Mouse (Mus musculus): ENCODE measurements around the gene Mrgprg. TPM values are rescaled to one million over a fixed set of nuclear protein-coding genes. Genes with fewer than 3 reads are reported as not detected.

Mrgprg gene
- polyA plus RNA-seq, 1 experiment from 2014 or later = not detected

DNA sequence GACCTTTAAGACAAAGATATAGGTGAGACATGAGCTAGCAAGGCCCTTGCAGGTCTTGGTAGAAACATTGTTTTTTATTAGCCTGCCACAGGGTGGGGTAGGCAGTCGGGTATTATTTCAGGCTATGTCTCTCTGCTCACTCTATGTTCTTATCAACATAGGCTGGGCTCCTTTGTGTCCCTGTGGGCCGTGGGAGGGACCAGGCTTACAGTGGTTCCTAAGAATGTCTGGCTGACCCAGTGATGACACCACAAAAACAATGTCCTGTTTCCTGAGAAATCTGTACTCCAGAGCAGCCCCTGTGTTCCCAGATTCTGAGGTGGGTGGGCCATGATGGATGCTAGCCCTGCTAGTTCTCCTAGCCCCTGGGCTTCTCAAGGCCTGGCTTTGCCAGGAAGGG is 10.6 kb upstream of the Mrgprg start:
- no peak overlapping the region for H3K4me3 ChIP-seq (replicated peaks)
- no peaks in the 10 kb centered on the region for H3K9me3 ChIP-seq
- H3K27me3 ChIP-seq = no peaks in the 10 kb centered on the region
- no peak overlapping the region for H3K9ac ChIP-seq (replicated peaks)
- H3K4me1 ChIP-seq (replicated peaks) = no peaks in the 10 kb centered on the region
- no peak overlapping the region for H3K27ac ChIP-seq
- WGBS = 69% methylated on average over 2 of the region's 2 CpGs
- H3K36me3 ChIP-seq = 0 out of 2 replicates have a peak, but pooled peaks cover 5% of the 10 kb centered on the region
- ATAC-seq (ENCODE audit: insufficient number of reproducible peaks, insufficient read depth, low FRiP score, low TSS enrichment, low read depth) = no peak
- no peak overlapping the region for H3K4me2 ChIP-seq

- no peak for ATAC-seq (ENCODE audit: insufficient number of reproducible peaks, insufficient read depth, low FRiP score, low TSS enrichment, low read depth)
- Histone ChIP-seq H3K9me3 (no peaks in the 10 kb centered on the region), H3K27ac (no peak overlapping the region), H3K9ac (replicated peaks) (no peak overlapping the region), H3K4me2 (no peak overlapping the region), H3K4me1 (replicated peaks) (no peaks in the 10 kb centered on the region), H3K4me3 (replicated peaks) (no peak overlapping the region), H3K27me3 (no peaks in the 10 kb centered on the region), H3K36me3 (0 out of 2 replicates have a peak, but pooled peaks cover 4% of the 10 kb centered on the region)
- WGBS = 29% methylated on average over 3 of the region's 3 CpGs
Measured at GRCm38 (mm10) chr7:143776137-143776536, 9.3 kb upstream of the Mrgprg start.

GRCm38 (mm10) chr7:143769461-143769860 is 2.7 kb upstream of the Mrgprg start:
- Histone ChIP-seq H3K27ac (no peak overlapping the region), H3K9me3 (no peaks in the 10 kb centered on the region), H3K4me3 (replicated peaks) (no peak overlapping the region), H3K9ac (replicated peaks) (no peak overlapping the region), H3K4me1 (replicated peaks) (no peaks in the 10 kb centered on the region), H3K27me3 (peaks cover 31% of the 10 kb centered on the region), H3K4me2 (no peak overlapping the region), H3K36me3 (no peaks in the 10 kb centered on the region)
- no peak for ATAC-seq (ENCODE audit: insufficient number of reproducible peaks, insufficient read depth, low FRiP score, low TSS enrichment, low read depth)
- 49% methylated on average over 1 of the region's 1 CpGs for WGBS

GRCm38 (mm10) chr7:143768267-143768666 is 1.5 kb upstream of the Mrgprg start:
- 78% methylated on average over 6 of the region's 6 CpGs for WGBS

DNA sequence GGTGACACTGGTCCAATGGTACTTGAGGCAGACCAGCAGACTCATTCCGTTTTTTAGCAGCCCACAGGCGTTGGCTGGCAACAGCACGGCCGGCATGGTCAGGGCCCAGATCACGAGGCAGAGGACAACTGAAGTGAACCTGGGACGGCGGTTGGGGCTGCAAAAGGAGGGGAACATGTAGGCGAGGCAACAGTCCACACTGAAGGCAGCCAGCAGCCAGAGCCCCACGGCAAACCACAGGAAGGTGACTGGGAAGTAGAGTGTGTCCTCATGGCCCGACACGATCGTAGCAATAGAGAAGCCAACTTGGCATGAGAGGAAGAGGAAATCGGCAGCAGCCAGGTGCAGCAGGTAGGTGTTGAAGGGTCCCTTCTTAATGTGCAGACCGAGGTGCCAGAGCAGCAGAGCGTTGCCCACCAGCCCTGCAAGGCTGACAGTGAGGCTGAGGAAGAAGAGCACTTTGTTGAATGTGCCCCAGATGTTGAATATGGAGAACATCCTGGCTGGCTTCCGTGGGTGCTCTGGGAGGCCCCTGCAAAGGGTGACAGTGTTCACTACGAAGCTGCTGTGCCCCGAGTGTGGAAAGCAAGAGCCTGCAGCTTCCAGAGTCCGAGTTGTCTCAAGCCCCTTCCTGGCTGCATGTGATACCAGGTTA is 1.8 kb downstream of the Mrgprg start:
- H3K27ac ChIP-seq = no peak overlapping the region
- no peaks in the 10 kb centered on the region for H3K9me3 ChIP-seq
- H3K4me3 ChIP-seq (replicated peaks) = no peak overlapping the region
- H3K9ac ChIP-seq (replicated peaks) = no peak overlapping the region
- 72% methylated on average over 19 of the region's 19 CpGs for WGBS
- no peaks in the 10 kb centered on the region for H3K4me1 ChIP-seq (replicated peaks)
- H3K27me3 ChIP-seq = peaks cover 42% of the 10 kb centered on the region
- H3K4me2 ChIP-seq = no peak overlapping the region
- no peaks in the 10 kb centered on the region for H3K36me3 ChIP-seq
- no peak for ATAC-seq (ENCODE audit: insufficient number of reproducible peaks, insufficient read depth, low FRiP score, low TSS enrichment, low read depth)

More at GRCm38 (mm10) chr7:143768267-143768666, 1.5 kb upstream of the Mrgprg start:
- H3K4me1 ChIP-seq (replicated peaks) = no peaks in the 10 kb centered on the region
- no peak overlapping the region for H3K4me2 ChIP-seq
- no peak overlapping the region for H3K27ac ChIP-seq
- H3K4me3 ChIP-seq (replicated peaks) = no peak overlapping the region
- H3K9ac ChIP-seq (replicated peaks) = no peak overlapping the region
- no peaks in the 10 kb centered on the region for H3K36me3 ChIP-seq
- H3K27me3 ChIP-seq = peaks cover 35% of the 10 kb centered on the region
- no peak for ATAC-seq (ENCODE audit: insufficient number of reproducible peaks, insufficient read depth, low FRiP score, low TSS enrichment, low read depth)
- no peaks in the 10 kb centered on the region for H3K9me3 ChIP-seq

DNA sequence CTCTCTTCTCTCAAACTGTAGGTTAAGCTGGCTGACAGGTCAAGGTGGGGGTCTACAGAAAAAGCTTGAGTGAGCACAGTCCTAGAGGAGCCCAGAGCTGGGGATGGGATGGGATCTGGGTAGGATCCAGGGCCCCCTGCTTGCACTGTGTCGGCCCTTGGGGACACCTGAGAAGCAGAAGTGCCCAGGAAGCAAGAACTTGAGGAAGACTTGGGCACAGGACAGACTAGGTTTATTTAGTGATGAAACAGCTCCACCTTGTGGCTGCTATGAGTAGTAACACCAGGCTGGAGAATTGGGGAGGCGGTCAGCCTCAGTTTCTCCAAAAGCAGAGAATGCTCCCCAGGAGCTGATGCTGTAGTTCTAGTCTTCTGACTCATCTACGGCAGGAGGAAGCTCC is 3.0 kb downstream of the Mrgprg start:
- H3K27ac ChIP-seq = no peak overlapping the region
- H3K36me3 ChIP-seq = no peaks in the 10 kb centered on the region
- 22% methylated on average over 3 of the region's 3 CpGs for WGBS
- H3K9ac ChIP-seq (replicated peaks) = no peak overlapping the region
- H3K4me2 ChIP-seq = no peak overlapping the region
- ATAC-seq (ENCODE audit: insufficient number of reproducible peaks, insufficient read depth, low FRiP score, low TSS enrichment, low read depth) = no peak
- H3K4me3 ChIP-seq (replicated peaks) = no peak overlapping the region
- H3K27me3 ChIP-seq = peaks cover 42% of the 10 kb centered on the region
- no peaks in the 10 kb centered on the region for H3K4me1 ChIP-seq (replicated peaks)
- no peaks in the 10 kb centered on the region for H3K9me3 ChIP-seq

DNA sequence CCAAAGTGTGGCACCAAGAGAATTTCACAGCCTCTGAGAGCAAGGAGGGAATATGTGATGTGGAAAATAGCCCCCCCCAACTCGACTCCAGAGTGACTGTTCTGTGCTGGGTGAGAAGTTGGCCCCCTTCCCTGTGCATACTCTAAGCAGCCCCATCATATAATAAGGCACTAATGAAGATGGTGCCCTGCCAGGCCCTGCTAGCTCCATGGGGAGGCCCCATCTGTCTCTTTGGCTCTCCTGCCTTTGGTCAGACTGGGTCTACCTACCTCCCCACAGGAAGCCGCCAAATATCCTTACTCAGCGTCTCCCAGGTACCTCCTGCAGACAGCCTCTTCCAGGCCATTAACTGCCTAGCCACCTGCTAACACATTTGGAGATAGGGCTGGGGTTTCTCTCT is 7.8 kb downstream of the Mrgprg start:
- no peak for ATAC-seq (ENCODE audit: insufficient number of reproducible peaks, insufficient read depth, low FRiP score, low TSS enrichment, low read depth)
- H3K4me1 ChIP-seq (replicated peaks) = peaks cover 12% of the 10 kb centered on the region; the same call in 1 of the 2 replicates
- 63% methylated on average over 3 of the region's 3 CpGs for WGBS
- no peaks in the 10 kb centered on the region for H3K36me3 ChIP-seq
- no peak overlapping the region for H3K4me2 ChIP-seq
- no peak overlapping the region for H3K4me3 ChIP-seq (replicated peaks)
- H3K27ac ChIP-seq = no peak overlapping the region
- no peaks in the 10 kb centered on the region for H3K9me3 ChIP-seq
- H3K27me3 ChIP-seq = peaks cover 49% of the 10 kb centered on the region
- H3K9ac ChIP-seq (replicated peaks) = no peak overlapping the region

DNA sequence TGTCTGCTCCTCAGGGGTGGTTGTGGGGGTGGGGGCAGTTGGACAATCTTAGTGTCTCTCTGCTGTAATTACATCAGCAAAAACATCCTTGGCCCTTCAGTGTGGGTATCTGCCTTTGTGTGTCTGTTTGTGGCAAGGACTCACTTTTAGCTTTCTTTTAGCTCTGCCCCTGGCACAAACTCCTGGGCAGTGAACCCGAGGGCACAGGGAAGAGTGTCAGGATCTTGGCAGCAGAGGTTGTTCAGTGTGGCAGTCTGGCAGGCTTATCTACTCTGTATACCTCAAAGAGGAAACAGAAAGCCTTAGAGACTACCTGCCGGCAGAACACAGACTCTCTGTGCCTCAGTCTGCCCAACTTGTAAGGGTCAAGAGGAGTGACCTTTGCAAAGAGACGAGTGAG is 9.1 kb downstream of the Mrgprg start:
- H3K4me2 ChIP-seq = peak overlapping the region; percentile 73
- no peak for ATAC-seq (ENCODE audit: insufficient number of reproducible peaks, insufficient read depth, low FRiP score, low TSS enrichment, low read depth)
- H3K9ac ChIP-seq (replicated peaks) = no peak overlapping the region; the same call in 1 of the 2 replicates
- H3K27me3 ChIP-seq = peaks cover 52% of the 10 kb centered on the region
- H3K4me1 ChIP-seq (replicated peaks) = peaks cover 12% of the 10 kb centered on the region; the same call in 1 of the 2 replicates
- H3K4me3 ChIP-seq (replicated peaks) = no peak overlapping the region
- H3K36me3 ChIP-seq = no peaks in the 10 kb centered on the region
- H3K27ac ChIP-seq = no peak overlapping the region
- no peaks in the 10 kb centered on the region for H3K9me3 ChIP-seq
- WGBS = 74% methylated on average over 3 of the region's 3 CpGs

- 2% methylated on average over 15 of the region's 15 CpGs for WGBS
- Histone ChIP-seq H3K27me3 (peaks cover 57% of the 10 kb centered on the region), H3K9ac (replicated peaks) (peak overlapping the region; percentile 47; the same call in 1 of the 2 replicates), H3K36me3 (no peaks in the 10 kb centered on the region), H3K27ac (no peak overlapping the region), H3K9me3 (no peaks in the 10 kb centered on the region), H3K4me1 (replicated peaks) (peaks cover 12% of the 10 kb centered on the region; the same call in 1 of the 2 replicates), H3K4me3 (replicated peaks) (peak overlapping the region; percentile 40), H3K4me2 (peak overlapping the region; percentile 73)
- ATAC-seq (ENCODE audit: insufficient number of reproducible peaks, insufficient read depth, low FRiP score, low TSS enrichment, low read depth) = peak; percentile 62; the same call in 1 of the 2 replicates
Measured at GRCm38 (mm10) chr7:143757027-143757390, 9.8 kb downstream of the Mrgprg start.

GRCm38 (mm10) chr7:143756125-143757026 is 10.4 kb downstream of the Mrgprg start, which contains the start of gene Osbpl5:
Gene Osbpl5 (minus strand): TSS chr7:143756985.
- peaks cover 57% of the 10 kb centered on the region for H3K27me3 ChIP-seq
- peaks cover 12% of the 10 kb centered on the region; the same call in 1 of the 2 replicates for H3K4me1 ChIP-seq (replicated peaks)
- peak within 1 kb of the TSS; percentile 40 for H3K4me3 ChIP-seq (replicated peaks)
- H3K36me3 ChIP-seq = no peaks in the 10 kb centered on the region
- ATAC-seq (ENCODE audit: insufficient number of reproducible peaks, insufficient read depth, low FRiP score, low TSS enrichment, low read depth) = peak; percentile 20; the same call in 1 of the 2 replicates
- H3K27ac ChIP-seq = no peak within 1 kb of the TSS
- WGBS = 27% methylated on average over 22 of the region's 22 CpGs
- peak within 1 kb of the TSS; percentile 50 for H3K9ac ChIP-seq (replicated peaks)
- H3K4me2 ChIP-seq = peak within 1 kb of the TSS; percentile 73
- no peaks in the 10 kb centered on the region for H3K9me3 ChIP-seq
